Mouse (Mus musculus) heart, postnatal 0 days (tissue): ENCODE measurements at regions not wholly inside any gene's neighbourhood (a gene's known extent, or its start where the extent isn't known, plus 50 kb on each side); places are given as distances from the start of the nearest gene placed in this dataset.

Source experiments
- ATAC-seq: fragments of 200-750 bp; cut with Nextera tagmentation; 2 replicates; pipeline ENCODE4 v1.8.0; 2017; ENCODE audit warnings: low read depth, moderate number of reproducible peaks, moderate library complexity; ENCODE audit not compliant: insufficient read depth
- DNase-seq: peaks from one replicate; pipeline ENCODE4 v3.0.0-alpha.2; 2016; ENCODE audit warnings: low spot score
- H3K27ac ChIP-seq: fragments of 300-500 bp; sonication (generic); 2 replicates; pipeline ENCODE4 v1.5.1; 2014; ENCODE audit warnings: low read depth, mild to moderate bottlenecking
- H3K27me3 ChIP-seq: fragments of 300-500 bp; sonication (generic); 2 replicates; pipeline ENCODE4 v1.6.1; 2014; ENCODE audit warnings: low read length, mixed read lengths; ENCODE audit not compliant: control insufficient read depth, insufficient read depth
- H3K36me3 ChIP-seq: fragments of 300-500 bp; sonication (generic); replicated peaks from 2 replicates; pipeline ENCODE4 v1.6.1; 2014; ENCODE audit warnings: low read length, mixed read lengths; ENCODE audit not compliant: control insufficient read depth, insufficient read depth
- H3K4me1 ChIP-seq: fragments of 300-500 bp; sonication (generic); 2 replicates; pipeline ENCODE4 v1.6.1; 2014; ENCODE audit warnings: antibody characterized with exemption; ENCODE audit not compliant: control insufficient read depth, insufficient read depth
- H3K4me2 ChIP-seq: fragments of 300-500 bp; sonication (generic); 2 replicates; pipeline ENCODE4 v1.6.1; 2014; ENCODE audit warnings: low read depth, mild to moderate bottlenecking, low read length, moderate library complexity
- H3K4me3 ChIP-seq: fragments of 300-500 bp; sonication (generic); 2 replicates; pipeline ENCODE4 v1.5.1; 2014; ENCODE audit warnings: low read depth, low read length
- H3K9ac ChIP-seq: fragments of 300-500 bp; sonication (generic); replicated peaks from 2 replicates; pipeline ENCODE4 v1.6.1; 2014; ENCODE audit warnings: low read depth, low read length, mixed read lengths
- H3K9me3 ChIP-seq: fragments of 300-500 bp; sonication (generic); replicated peaks from 2 replicates; pipeline ENCODE4 v1.6.1; 2016; ENCODE audit warnings: low read length; ENCODE audit not compliant: control insufficient read depth
- CTCF ChIP-seq: IDR thresholded peaks from 2 replicates; pipeline ENCODE4 v1.5.1; 2016; ENCODE audit warnings: antibody characterized with exemption, control low read depth, low read depth
- EP300 ChIP-seq: IDR thresholded peaks from 2 replicates; pipeline ENCODE4 v1.6.1; 2016; ENCODE audit warnings: antibody characterized with exemption, low read depth
- WGBS: fragments of 180-500 bp; shearing (Covaris S2); extraction: QIAGEN DNeasy Blood & Tissue Kit; methylation state at CpG from one replicate; pipeline ENCODE4 v1.1.7; 2014; 5-methylcytosine and 5-hydroxymethylcytosine counted together

- Histone ChIP-seq H3K9ac (no peak overlapping the region), H3K4me2 (no peak overlapping the region), H3K4me3 (no peak overlapping the region), H3K27ac (no peak overlapping the region), H3K36me3 (no peaks in the 10 kb centered on the region), H3K9me3 (no peaks in the 10 kb centered on the region), H3K27me3 (no peaks in the 10 kb centered on the region), H3K4me1 (no peaks in the 10 kb centered on the region)
- WGBS: 75% methylated on average over 14 of the region's 14 CpGs
- TF ChIP-seq EP300 (no peak), CTCF (no peak)
- ATAC-seq (no peak), DNase-seq (no peak)
These were observed 95.2 kb downstream of the Fasl start for GRCm38 (mm10) chr1:161692836-161693767.

GRCm38 (mm10) chr1:161688946-161689345 is 99.3 kb downstream of the Fasl start:
- ATAC-seq: no peak
- 30% methylated on average over 3 of the region's 3 CpGs for WGBS
- no peak overlapping the region for H3K9ac ChIP-seq
- H3K4me3 ChIP-seq: no peak overlapping the region
- DNase-seq: no peak
- no peaks in the 10 kb centered on the region for H3K27me3 ChIP-seq
- H3K9me3 ChIP-seq: no peaks in the 10 kb centered on the region
- H3K36me3 ChIP-seq: no peaks in the 10 kb centered on the region
- no peak overlapping the region for H3K4me2 ChIP-seq
- no peaks in the 10 kb centered on the region for H3K4me1 ChIP-seq
- TF ChIP-seq CTCF: no peak
- TF ChIP-seq EP300: no peak
- no peak overlapping the region for H3K27ac ChIP-seq

DNA sequence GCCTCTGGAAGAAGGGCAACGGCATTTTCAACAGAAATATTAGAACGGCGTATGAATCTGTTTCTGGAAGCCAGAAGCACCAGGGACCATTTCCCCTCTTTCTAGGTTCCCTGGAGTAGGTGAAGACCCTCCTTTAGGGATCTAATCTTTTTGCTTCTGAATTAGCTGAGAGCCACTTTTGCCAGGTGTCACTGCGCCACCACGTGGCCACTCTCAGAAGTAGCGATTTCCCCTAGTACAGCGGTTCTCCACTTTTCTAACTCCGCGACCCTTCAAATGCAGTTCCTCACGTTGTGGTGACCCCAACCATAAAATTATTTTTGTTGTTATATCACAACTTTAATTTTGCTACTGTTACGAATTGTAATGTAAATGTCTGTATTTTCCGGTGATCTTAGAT is 100.7 kb downstream of the Fasl start:
- no peak overlapping the region for H3K9ac ChIP-seq
- H3K27ac ChIP-seq: no peak overlapping the region
- H3K4me2 ChIP-seq: peak overlapping the region; percentile 42
- H3K9me3 ChIP-seq: no peaks in the 10 kb centered on the region
- no peaks in the 10 kb centered on the region for H3K36me3 ChIP-seq
- ATAC-seq (no peak), DNase-seq (peak; percentile 25)
- peak; percentile 77 for TF ChIP-seq CTCF
- TF ChIP-seq EP300: no peak
- peak overlapping the region; percentile 21; the same call in 1 of the 2 replicates for H3K4me3 ChIP-seq
- no peaks in the 10 kb centered on the region for H3K4me1 ChIP-seq
- WGBS: 18% methylated on average over 12 of the region's 12 CpGs
- no peaks in the 10 kb centered on the region for H3K27me3 ChIP-seq

DNA sequence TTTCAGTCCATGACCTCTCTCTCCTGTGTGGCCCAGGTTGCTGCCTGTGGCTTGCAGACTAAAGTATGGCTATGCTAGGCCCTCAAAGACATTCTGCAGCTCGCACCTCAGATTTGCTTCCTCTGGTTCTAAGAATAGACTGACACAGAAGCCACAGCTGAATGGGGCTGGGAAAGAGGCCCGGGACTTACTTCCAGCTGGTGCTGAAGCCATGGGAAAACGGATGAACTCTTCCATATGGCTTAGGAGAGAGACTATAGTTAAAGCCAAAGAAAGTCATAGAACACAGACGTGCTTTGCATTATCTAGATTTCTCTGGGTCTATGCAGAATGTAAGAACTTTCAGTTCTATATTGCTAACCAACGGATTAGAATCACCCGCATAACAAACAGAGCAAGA is 107.7 kb downstream of the Fasl start:
- peak; percentile 17 for DNase-seq
- WGBS: 37% methylated on average over 6 of the region's 6 CpGs

GRCm38 (mm10) chr1:161670937-161671336 is 117.4 kb downstream of the Fasl start:
- 76% methylated on average over 5 of the region's 5 CpGs for WGBS
- no peaks in the 10 kb centered on the region for H3K4me1 ChIP-seq
- H3K9me3 ChIP-seq: no peaks in the 10 kb centered on the region
- no peak overlapping the region for H3K4me3 ChIP-seq
- no peak overlapping the region for H3K4me2 ChIP-seq
- no peaks in the 10 kb centered on the region for H3K27me3 ChIP-seq
- no peak for ATAC-seq
- H3K9ac ChIP-seq: no peak overlapping the region
- no peak for DNase-seq
- TF ChIP-seq EP300 (no peak), CTCF (no peak)
- no peak overlapping the region for H3K27ac ChIP-seq
- H3K36me3 ChIP-seq: no peaks in the 10 kb centered on the region

More for the DNA sequence above, 107.7 kb downstream of the Fasl start:
- no peak overlapping the region for H3K27ac ChIP-seq
- no peak overlapping the region for H3K4me3 ChIP-seq
- TF ChIP-seq CTCF (no peak), EP300 (no peak)
- no peaks in the 10 kb centered on the region for H3K4me1 ChIP-seq
- no peak overlapping the region for H3K9ac ChIP-seq
- H3K27me3 ChIP-seq: no peaks in the 10 kb centered on the region
- no peak for ATAC-seq
- H3K36me3 ChIP-seq: no peaks in the 10 kb centered on the region
- no peaks in the 10 kb centered on the region for H3K9me3 ChIP-seq
- H3K4me2 ChIP-seq: no peak overlapping the region

- Histone ChIP-seq H3K4me3 (no peak overlapping the region), H3K9me3 (no peaks in the 10 kb centered on the region), H3K36me3 (no peaks in the 10 kb centered on the region), H3K27ac (no peak overlapping the region), H3K4me2 (no peak overlapping the region), H3K4me1 (no peaks in the 10 kb centered on the region), H3K27me3 (no peaks in the 10 kb centered on the region), H3K9ac (no peak overlapping the region)
- no peak for TF ChIP-seq CTCF
- no peak for TF ChIP-seq EP300
- 32% methylated on average over 3 of the region's 3 CpGs for WGBS
- DNase-seq (no peak), ATAC-seq (no peak)
These were observed 124.0 kb downstream of the Fasl start for GRCm38 (mm10) chr1:161664321-161664720.
